Mouse (Mus musculus) ES-Bruce4 (cell line): ENCODE measurements at regions not wholly inside any gene's neighbourhood (a gene's known extent, or its start where the extent isn't known, plus 50 kb on each side); places are given as distances from the start of the nearest gene placed in this dataset.
"Not testable (repeated sequence)": the region's sequence is repeated elsewhere in the genome, so short reads cannot be mapped to it uniquely, and the experiment has no call there.

Experiments
- H3K27ac ChIP-seq: 2 replicates; pipeline ENCODE4 v1.5.1; 2012; ENCODE audit warnings: low read length, inconsistent platforms; ENCODE audit not compliant: insufficient read depth
- H3K27me3 ChIP-seq: 2 replicates; pipeline ENCODE4 v1.6.1; 2012; ENCODE audit warnings: mild to moderate bottlenecking, low read length, inconsistent platforms; ENCODE audit not compliant: control insufficient read depth, poor library complexity, insufficient read depth, severe bottlenecking
- H3K36me3 ChIP-seq: 2 replicates; pipeline ENCODE4 v1.6.1; 2012; ENCODE audit warnings: inconsistent platforms, mild to moderate bottlenecking, low read length, moderate library complexity; ENCODE audit not compliant: control insufficient read depth, poor library complexity, insufficient read depth, severe bottlenecking
- H3K4me1 ChIP-seq: one replicate; pipeline ENCODE4 v1.8.1; 2011; ENCODE audit warnings: low read length; ENCODE audit not compliant: control insufficient read depth, insufficient read depth
- H3K4me3 ChIP-seq: 2 replicates; pipeline ENCODE4 v1.5.1; 2011; ENCODE audit warnings: low read depth, mild to moderate bottlenecking, low read length
- H3K9ac ChIP-seq: 2 replicates; pipeline ENCODE4 v1.6.1; 2012; ENCODE audit warnings: low read depth, mild to moderate bottlenecking, inconsistent platforms; ENCODE audit not compliant: poor library complexity, severe bottlenecking
- H3K9me3 ChIP-seq: replicated peaks from 2 replicates; pipeline ENCODE4 v1.6.1; 2012; ENCODE audit warnings: mild to moderate bottlenecking, low read length, inconsistent platforms; ENCODE audit not compliant: control insufficient read depth, poor library complexity, insufficient read depth, severe bottlenecking
- CTCF ChIP-seq: IDR thresholded peaks from one replicate; pipeline ENCODE4 v1.8.1; 2011; ENCODE audit warnings: low read depth, low read length
- EP300 ChIP-seq: IDR thresholded peaks from 2 replicates; pipeline ENCODE4 v1.6.1; 2011; ENCODE audit warnings: low read depth, low read length; ENCODE audit not compliant: insufficient read depth
- POLR2A ChIP-seq: IDR thresholded peaks from one replicate; pipeline ENCODE4 v1.8.1; 2011; ENCODE audit warnings: low read length; ENCODE audit not compliant: insufficient read depth

DNA sequence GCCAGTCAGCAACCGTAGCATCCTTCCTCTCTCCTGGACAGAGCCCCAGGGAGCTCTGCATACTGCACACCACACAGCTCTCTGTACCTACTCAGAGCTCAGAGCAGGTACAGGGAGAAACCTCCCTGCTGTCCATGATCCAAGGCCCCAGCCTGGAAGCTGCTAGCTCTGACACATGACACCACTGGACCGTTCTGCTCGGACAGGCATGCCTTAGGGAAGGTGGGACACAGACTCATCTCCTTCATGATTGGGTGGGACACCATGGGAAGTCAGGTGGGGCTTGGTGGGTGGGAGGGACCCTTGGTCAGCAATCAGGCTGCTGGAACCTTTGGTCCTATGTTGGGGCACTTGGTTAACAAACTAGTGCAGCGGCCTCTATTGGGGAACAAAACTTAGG, 124.7 kb upstream of the Rybp start:
- H3K9ac ChIP-seq = no peak overlapping the region
- H3K27me3 ChIP-seq = no peaks in the 10 kb centered on the region
- peaks cover 10% of the 10 kb centered on the region for H3K4me1 ChIP-seq
- TF ChIP-seq EP300 (no peak), CTCF (no peak), POLR2A (no peak)
- H3K9me3 ChIP-seq = no peaks in the 10 kb centered on the region
- no peaks in the 10 kb centered on the region for H3K36me3 ChIP-seq
- H3K4me3 ChIP-seq = no peak overlapping the region
- no peak overlapping the region for H3K27ac ChIP-seq

DNA sequence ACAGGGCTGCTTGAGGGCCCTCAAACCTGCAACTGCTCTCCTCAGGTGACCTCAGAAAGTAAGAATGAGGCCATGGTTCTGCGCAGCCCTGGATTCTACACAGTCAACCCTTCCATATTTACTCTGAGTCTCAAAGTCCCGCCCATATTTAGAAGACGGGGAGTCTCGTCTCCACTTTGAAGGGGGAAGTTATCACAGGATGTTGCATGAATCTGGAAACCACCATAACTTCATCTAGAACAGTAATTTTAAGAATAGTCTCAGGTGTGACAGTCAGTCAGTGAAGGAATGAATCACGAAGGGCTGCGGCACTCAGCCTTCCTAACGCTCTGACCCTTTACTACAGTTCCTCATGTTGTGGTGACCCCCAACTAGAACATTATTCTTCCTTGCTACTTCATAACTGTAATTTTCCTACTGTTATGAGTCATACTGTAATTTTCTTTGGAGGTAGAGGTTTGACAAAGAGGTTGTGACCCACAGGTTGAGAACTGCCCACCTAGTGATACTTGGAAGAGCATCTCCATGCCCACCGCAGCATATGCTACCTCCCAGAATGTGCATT, 122.9 kb upstream of the Rybp start:
- no peak overlapping the region for H3K27ac ChIP-seq
- no peaks in the 10 kb centered on the region for H3K27me3 ChIP-seq
- H3K9ac ChIP-seq = no peak overlapping the region
- no peak overlapping the region for H3K4me3 ChIP-seq
- TF ChIP-seq EP300 (no peak), POLR2A (no peak), CTCF (no peak)
- H3K4me1 ChIP-seq = peaks cover 7% of the 10 kb centered on the region
- no peaks in the 10 kb centered on the region for H3K9me3 ChIP-seq
- H3K36me3 ChIP-seq = no peaks in the 10 kb centered on the region

DNA sequence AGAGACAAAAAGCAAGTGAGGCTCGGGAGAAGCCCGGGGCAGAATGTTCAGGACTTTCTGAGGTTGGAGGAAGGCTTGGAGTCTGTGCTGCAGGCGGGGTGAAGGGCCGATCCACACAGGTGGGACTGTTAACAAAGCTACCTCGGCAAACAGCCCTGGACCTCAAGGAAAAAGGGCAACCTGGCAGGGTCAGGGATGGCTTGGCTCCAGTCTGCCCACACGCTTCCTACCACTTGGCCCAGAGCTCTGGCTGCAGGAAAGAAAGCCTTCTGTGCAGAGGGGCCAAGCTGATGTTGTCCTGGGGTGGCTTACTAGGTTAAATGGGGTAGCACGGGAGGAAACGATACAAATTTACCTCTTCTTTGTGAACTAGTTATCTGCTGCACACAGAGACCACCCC, 121.5 kb upstream of the Rybp start:
- no peak overlapping the region for H3K4me3 ChIP-seq
- TF ChIP-seq POLR2A (no peak), EP300 (no peak), CTCF (no peak)
- H3K27ac ChIP-seq = no peak overlapping the region
- peaks cover 6% of the 10 kb centered on the region for H3K4me1 ChIP-seq
- H3K9ac ChIP-seq = no peak overlapping the region
- no peaks in the 10 kb centered on the region for H3K27me3 ChIP-seq
- H3K36me3 ChIP-seq = no peaks in the 10 kb centered on the region
- no peaks in the 10 kb centered on the region for H3K9me3 ChIP-seq

DNA sequence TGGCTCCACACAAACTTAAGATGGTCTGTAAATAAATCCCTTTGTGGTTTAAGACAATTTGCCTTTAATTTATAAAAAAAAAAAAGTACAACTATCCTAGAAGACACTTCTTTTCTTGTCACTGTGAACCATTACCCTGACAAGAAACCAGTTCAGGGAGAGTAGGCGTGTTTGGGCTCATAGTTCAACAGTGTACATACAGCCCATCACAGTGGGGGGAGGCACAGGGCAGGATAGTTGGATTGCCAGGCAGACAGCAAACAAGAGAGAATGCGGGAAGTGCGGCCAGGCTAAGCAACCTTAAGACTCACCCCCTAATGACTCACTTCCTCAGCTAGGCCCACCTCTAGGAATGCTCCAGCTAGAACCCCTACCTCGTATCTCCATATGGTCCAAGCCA, 119.2 kb upstream of the Rybp start:
- Histone ChIP-seq H3K9ac (no peak overlapping the region), H3K27me3 (no peaks in the 10 kb centered on the region), H3K4me1 (no peaks in the 10 kb centered on the region), H3K9me3 (no peaks in the 10 kb centered on the region), H3K36me3 (no peaks in the 10 kb centered on the region), H3K27ac (no peak overlapping the region), H3K4me3 (no peak overlapping the region)
- TF ChIP-seq POLR2A (no peak), EP300 (no peak), CTCF (no peak)

DNA sequence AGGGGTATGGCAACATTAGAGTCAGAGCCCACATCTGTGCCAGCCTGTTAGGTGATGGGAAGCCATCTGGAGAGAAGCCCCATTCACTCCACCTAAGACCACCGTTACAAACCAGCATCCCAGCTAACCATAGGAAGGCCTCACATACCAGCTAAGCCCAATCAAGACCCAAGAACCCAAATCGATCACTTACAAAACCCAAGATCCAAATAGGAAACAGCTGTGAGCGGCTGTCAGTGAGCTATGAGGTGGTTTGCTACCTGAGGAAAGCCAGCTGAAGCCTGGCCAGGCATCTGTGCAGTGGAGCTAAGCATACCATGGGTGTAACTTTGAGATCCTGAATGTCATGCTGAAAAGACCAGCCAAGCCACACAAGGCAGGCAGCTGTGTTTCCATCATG, 116.9 kb upstream of the Rybp start:
- no peaks in the 10 kb centered on the region for H3K36me3 ChIP-seq
- H3K27me3 ChIP-seq = no peaks in the 10 kb centered on the region
- no peak overlapping the region for H3K27ac ChIP-seq
- H3K9ac ChIP-seq = no peak overlapping the region
- H3K4me3 ChIP-seq = no peak overlapping the region
- no peaks in the 10 kb centered on the region for H3K9me3 ChIP-seq
- no peak for TF ChIP-seq EP300
- TF ChIP-seq POLR2A = no peak
- no peak for TF ChIP-seq CTCF
- H3K4me1 ChIP-seq = no peaks in the 10 kb centered on the region

DNA sequence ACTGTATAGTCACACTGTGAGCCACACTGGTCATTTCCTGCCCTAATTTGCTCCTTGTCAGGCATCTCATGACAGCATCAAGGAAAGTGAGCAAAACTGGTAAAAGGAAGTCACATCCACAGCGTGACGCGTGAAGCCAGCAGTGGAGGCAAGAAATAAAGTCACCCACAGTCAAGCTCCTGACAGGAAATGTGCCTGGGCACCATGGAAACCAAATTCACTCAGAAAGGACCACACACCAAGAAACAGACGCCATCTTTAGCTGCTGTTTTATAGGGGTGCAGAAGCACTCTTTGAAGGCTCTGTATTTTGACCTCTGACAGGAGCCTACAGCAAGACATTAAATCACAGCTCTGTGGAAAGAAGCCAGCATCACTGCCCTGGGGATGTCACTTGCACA, 115.4 kb upstream of the Rybp start:
- TF ChIP-seq CTCF = no peak
- no peak for TF ChIP-seq POLR2A
- TF ChIP-seq EP300 = no peak
- Histone ChIP-seq H3K27ac (no peak overlapping the region), H3K36me3 (no peaks in the 10 kb centered on the region), H3K9me3 (no peaks in the 10 kb centered on the region), H3K4me3 (no peak overlapping the region), H3K4me1 (no peaks in the 10 kb centered on the region), H3K27me3 (no peaks in the 10 kb centered on the region), H3K9ac (no peak overlapping the region)

DNA sequence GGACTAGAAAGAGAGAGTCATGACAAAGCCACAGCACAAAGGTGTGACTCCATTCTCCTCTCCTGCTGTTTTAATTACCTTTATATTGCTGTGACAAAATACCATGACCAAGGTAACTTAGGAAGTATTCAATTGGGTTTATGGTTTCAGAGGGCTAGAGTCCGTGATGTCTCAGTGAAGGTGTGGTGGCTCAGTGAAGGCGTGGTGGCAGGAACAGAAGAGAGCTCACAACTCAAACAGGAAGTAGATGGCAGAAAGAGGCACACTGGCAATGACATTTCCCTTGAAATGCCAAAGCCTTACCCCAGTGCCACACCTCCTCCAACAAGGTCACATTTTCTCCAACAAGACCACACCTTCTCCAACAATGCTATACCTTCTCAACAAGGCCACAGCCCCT, 114.4 kb upstream of the Rybp start:
- Histone ChIP-seq H3K36me3 (no peaks in the 10 kb centered on the region), H3K27ac (no peak overlapping the region), H3K9ac (no peak overlapping the region), H3K4me3 (no peak overlapping the region), H3K4me1 (no peaks in the 10 kb centered on the region), H3K27me3 (no peaks in the 10 kb centered on the region), H3K9me3 (no peaks in the 10 kb centered on the region)
- TF ChIP-seq POLR2A (no peak), EP300 (no peak), CTCF (no peak)

DNA sequence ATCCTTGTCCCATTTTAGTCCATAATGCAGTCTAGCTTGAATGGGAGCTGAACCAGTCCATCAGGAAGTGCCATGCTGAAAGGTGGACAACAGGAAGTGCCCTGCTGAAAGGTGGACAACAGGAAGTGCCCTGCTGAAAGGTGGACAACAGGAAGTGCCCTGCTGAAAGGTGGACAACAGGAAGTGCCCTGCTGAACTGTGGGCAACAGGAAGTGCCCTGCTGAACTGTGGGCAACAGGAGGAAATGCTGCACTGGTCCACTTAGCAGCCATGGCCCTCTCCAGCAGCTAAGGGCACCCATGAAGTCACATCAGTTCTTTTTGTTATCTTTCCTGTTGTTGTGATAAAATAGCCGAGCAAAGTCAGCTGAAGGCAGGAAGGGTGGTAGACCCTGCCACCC, 112.1 kb upstream of the Rybp start:
- not testable (repeated sequence) for H3K4me1 ChIP-seq, H3K4me3 ChIP-seq, H3K27me3 ChIP-seq, H3K27ac ChIP-seq, H3K9me3 ChIP-seq, H3K36me3 ChIP-seq, H3K9ac ChIP-seq
